Mouse (Mus musculus) kidney, postnatal 4 days (tissue): ENCODE results near the gene Prr7.
A peak's percentile ranks its signal among the peaks of the same experiment; 100 is the strongest.
"Not testable (repeated sequence)": the region's sequence is repeated elsewhere in the genome, so short reads cannot be mapped to it uniquely, and the experiment has no call there.

Source experiments
- DNase-seq, 2 experiments: peaks; one replicate each; pipeline ENCODE4 v3.0.0; 2021; ENCODE audit warnings: mixed read lengths in 2 of 2

Gene Prr7

GRCm38 (mm10) chr13:55464027-55464884 lies at the start of gene Prr7:
Prr7 (plus strand) TSS chr13:55464267.
- DNase-seq, result peak; percentile 68 to 78

DNA sequence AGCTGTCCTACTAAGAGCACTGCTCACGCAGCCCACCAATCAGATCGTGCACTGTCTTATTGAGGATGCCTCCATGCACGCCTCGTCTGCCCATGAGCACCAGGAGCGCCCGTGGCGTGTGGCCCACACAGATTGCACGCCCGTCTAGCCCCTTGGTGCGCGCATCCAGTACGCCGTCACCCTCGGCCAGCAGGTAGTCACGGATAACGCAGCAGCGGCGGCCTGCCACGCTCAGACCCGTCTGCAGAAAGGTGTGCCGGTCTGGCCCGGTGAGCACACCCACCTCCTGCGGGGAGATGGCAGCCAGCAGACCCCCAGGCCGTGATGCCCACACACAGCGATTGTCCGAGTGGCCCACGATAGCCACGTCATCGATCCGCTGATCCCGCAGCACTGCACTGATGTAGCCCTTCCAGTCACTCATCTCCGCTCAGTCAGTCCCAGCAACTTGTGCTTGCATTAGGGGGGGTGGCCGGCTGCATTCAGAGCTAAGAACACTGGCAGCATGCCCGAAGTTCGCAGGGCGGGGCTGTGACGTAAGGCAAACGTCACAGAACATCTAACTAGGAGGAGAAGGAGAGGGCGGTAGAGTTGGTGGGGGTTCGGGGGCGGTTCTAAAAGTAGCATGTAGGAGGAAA lies 49.2 kb upstream of the Prr7 start, which contains the start of gene Pfn3:
TSS of gene Pfn3 (minus strand) at position 490 of the 638 bp plus-strand sequence.
- peak; percentile 83 to 89 for DNase-seq

DNA sequence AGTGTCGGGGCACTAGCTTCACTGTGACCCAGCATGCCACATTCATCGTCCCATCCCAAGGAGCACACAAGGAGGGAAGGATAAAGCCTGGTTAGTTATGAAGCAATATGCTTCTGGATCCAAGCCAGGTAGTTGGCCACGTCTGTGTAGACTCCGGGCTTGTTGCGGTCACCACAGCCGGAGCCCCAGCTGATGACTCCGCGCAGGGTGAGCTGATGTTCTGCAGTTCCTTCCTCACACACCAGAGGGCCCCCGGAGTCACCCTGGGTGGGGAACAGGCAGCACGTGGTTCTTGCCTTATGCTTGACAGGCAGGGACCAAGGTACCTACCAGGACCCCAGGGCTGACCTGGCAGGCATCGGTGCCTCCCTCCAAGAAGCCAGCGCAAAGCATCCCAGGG lies 46.1 kb upstream of the Prr7 start:
- peak; percentile 92 to 93 for DNase-seq

DNA sequence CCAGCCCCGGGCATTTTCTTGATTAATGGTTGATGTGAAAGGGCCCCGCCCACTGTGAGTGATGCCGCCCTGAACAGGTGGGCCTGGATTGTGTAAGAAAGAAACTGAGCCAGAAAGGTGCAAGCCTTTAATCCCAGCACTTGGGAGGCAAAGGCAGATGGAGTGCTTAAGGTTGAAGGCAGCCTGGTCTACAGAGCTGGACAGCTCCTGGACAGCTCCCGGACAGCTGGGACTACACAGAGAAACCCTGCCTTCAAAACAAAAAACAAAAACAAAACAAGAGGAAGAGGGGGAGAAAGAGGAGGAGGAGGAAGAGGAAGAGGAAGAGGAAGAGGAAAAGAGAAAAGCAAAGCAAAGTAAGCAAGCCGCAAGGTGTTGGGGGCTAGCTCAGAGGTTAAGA lies 44.9 kb upstream of the Prr7 start:
- DNase-seq, result no peak

- no peak for DNase-seq
Observed at GRCm38 (mm10) chr13:55420018-55420932, 43.8 kb upstream of the Prr7 start.

- DNase-seq, result peak; percentile 75 to 82
Observed at GRCm38 (mm10) chr13:55420933-55421800, 42.9 kb upstream of the Prr7 start.

DNA sequence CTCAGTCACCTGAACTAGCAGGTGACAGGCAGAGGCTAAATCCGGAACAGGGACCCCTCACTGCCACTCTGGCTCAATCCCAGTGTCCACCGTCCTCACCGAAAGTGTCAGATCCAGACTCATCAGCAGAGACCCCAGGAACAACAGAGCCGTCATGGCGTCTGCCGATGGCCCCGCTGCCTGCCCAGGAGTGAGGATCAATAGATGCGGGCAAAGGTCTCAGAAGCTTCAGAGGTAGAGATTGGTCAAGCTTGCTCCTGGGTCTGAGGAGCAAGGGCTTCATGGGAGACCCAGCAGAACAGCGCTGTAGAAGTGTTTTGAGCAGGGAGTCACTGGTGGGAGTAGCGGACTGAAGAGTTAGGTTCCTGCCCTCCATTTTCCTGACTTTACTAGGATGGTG lies 37.5 kb upstream of the Prr7 start, which contains the start of gene F12:
TSS of gene F12 (minus strand) at position 181 of the 400 bp plus-strand sequence.
- DNase-seq, result no peak

DNA sequence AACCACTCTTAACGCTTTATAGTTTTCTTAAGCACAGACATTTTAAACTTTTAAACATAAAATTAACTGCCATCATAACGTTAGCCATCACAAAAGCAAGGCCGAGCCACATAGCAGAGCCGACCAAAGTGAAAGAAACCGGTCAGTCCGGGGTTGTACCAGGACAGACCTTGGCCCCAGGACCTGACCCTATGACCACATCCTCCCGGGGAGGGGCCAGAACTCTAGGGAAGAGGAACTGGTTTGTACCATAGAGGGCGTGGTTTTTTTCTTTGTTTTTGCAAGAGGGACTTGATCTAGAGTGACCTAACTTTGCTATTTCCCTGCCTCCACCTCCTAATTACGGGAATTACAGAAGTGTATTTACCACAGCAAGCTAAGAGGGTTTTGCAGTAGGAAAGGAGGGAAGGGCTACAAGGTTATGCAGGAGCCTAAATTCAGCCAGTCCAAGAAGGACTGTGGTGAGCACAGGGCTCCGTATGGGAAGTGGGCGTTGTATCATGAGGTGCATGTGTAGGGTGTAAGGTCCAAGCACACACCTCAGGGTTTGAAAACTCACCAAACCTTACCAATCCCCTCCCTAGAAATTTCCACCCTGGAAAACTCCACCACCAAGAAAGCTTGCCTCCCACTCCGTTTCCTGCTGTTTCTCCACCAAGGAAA lies 34.7 kb upstream of the Prr7 start:
- peak; percentile 42 to 58 for DNase-seq

- no peak for DNase-seq
Observed at GRCm38 (mm10) chr13:55430566-55430965, 33.5 kb upstream of the Prr7 start.

DNA sequence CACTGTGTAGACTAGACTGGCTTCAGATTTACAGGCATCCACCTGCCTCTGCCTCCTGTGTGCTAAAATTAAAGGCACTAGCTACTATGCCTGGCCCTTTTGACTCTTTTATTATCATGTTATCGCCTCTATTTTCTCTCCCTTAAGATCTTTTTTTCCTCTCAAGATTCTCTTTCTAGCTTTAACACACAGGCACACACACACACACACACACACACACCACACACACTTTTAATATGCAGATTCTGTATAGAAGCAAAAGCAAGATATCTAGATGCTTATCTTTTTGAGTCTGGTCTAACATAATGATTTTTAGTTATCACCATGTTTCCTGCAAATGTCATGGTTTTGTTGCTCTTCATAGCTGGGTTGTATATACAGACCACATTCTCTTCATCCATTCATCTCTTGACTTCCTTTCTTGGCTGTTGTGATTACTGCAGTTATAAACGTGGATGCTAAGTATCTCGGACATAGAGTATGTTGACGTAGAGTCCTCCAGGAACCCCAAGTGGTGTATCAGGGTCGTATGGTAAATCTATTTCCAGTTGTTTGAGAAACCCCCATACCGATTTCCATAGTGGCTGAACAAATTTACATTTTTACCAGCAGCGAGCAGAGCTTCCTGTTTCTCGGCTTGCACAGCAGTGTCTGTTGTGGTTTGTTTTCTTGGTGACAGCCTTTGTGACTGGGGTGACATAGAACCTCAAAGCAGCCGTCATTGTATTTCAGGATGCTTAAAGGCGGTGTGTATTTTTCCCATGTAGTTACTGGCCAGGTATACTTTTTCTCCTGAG lies 32.0 kb upstream of the Prr7 start:
- no peak for DNase-seq

GRCm38 (mm10) chr13:55437111-55437629 lies 26.9 kb upstream of the Prr7 start:
- DNase-seq, result not testable (repeated sequence)

- no peak for DNase-seq
Observed at GRCm38 (mm10) chr13:55443799-55444285, 20.2 kb upstream of the Prr7 start.

DNA sequence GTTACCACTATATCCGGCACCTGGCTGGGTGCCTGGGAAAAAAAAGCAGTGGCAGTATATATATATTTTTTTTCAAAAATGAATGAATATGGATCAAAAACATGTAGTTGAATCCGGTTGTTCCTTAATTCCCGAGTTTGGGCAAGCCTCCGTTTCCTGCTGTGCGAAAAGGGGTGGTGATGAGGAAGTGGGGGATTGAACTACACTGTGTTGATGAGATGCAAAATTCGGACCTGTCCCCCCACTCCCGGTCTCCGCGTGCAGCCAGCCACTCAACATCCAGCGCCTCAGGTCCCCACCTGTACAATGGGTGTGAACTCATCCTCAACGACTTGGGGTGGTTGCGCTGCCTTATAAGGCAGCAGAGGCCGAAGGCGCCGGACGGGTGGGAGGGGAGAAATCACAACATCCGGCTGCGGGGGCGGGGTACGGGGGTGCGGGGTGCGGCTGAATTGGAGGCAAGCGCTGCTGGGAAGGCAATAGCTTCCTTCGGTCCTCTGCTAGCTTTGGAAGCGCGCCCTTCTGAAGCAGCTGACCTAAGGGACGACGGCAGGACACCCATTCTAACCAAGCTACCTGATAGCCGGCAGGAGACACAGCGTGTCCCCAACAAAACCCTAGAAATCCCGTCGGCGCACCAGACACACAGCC lies 19.7 kb upstream of the Prr7 start:
- peak in 1 of 2 experiments; percentile 87 for DNase-seq

DNA sequence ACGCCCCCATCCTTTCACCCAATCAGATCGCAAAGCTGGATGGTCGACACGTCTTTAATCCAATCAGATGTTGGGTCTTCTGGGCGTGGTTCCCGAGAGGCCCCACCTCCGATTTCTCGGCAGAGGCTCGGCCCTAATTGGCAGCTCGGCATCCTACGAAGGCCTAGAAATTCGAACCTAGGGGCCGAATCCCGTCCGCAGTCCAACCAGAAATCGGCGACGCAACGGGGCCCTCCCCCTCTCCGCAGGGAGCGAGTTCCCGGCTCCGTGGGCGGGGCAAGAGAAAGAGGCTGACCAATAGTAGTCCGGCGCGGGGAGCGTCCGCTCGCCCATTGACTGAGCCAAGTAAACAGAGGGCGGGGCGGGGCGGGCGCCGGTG lies 19.1 kb upstream of the Prr7 start, which contains the start of gene Grk6:
TSS of gene Grk6 (plus strand) at position 136 of the 379 bp plus-strand sequence.
- DNase-seq, result peak; percentile 98 to 100

DNA sequence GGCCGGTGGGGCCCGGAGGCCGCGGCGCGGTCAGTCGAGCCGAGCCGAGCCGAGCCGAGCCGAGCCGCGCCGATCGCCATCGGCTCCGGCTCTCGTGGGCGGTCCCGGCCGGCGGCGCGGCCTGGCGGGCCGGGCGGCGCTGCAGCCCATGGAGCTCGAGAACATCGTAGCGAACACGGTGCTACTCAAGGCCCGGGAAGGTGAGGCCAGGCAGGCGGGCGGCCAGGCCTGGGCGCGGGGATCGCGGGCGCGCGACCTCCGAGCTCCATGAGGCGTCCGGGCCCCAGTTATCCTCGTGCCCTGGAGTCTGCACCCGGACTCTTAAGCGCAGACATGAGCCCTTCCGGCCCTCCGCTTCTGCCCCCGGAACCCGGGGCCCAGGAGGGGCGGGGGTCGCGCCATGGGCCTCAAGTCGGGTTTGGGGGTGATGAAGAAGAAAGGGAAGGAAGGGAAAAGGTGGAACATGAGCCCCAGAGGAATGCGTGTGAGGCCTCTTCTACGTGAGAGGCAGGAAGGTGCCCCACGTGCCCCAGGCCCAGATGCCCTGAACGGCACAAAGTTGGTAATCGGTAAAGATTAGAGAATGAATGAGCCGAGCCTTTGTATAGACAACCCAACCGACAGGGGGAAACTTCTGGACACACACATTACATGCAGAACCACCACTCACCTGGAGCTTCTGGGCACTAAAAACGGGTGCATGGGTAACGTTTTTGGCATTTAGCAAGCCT lies 18.5 kb upstream of the Prr7 start:
- no peak for DNase-seq

DNA sequence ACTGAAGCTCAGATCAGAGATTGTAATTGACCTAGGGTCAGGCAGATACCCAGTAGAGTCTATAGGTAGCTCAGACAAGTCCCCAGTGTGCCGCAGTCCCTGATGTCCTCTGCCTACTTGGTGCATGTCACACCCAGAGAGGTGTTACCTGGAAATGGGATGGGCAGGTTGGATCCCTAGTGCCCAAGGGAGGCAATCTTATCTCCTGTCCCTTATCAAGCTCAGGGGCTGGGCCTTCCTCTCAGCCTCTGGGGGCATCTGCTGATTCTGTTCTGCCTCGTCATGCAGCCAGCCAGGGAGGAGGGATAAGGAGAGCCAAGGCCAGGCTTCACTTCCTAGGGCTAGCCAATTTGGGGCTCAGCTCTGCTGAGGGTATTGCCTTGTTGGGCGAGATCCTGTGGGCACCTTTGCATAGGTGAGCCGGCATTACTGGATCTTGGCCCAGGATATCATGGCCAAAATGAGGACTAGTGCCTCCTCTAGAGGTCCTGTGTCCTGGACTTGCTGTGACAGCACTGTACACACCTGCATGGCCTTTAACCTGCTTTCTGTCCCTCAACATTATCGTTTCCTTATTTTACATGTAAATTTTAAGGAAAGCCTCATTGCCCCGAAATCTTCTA lies 17.5 kb upstream of the Prr7 start:
- no peak for DNase-seq

DNA sequence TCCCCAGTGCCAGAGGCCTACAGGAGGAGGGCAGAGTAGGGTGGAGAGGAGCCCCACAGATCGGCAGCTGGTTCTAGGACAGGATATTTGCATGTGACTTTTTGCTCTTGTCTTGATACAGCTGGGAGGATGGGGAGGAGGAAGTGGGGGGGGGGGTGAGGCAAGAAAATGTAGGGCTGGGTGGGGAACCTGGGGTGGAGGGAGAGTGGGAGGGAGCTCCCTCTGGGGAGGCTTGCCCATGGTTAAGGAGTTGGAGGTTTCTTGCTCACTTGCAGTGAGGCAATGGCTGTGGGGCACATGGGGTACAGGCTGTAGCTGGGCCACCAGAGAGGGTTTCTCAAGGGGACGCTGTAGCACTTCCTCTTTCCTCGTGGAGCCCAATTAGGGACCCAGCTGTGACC lies 16.5 kb upstream of the Prr7 start:
- DNase-seq, result no peak

GRCm38 (mm10) chr13:55448131-55448530 lies 15.9 kb upstream of the Prr7 start:
- no peak for DNase-seq
